Mouse (Mus musculus) forebrain, embryonic 16.5 days (tissue): ENCODE measurements around the gene Slc22a17. TPM values are rescaled to one million over a fixed set of nuclear protein-coding genes. Genes with fewer than 3 reads are reported as not detected.
A peak's percentile ranks its signal among the peaks of the same experiment; 100 is the strongest.

Experiments used
- microRNA counts: library from miRNA; unstranded; fragments of <30 nt; microRNA quantifications from one replicate; lab custom pipeline; 2016
- microRNA-seq: library from miRNA; unstranded; fragments of <30 nt; microRNA quantifications from one replicate; pipeline ENCODE4, GENCODE M21; 2017
- polyA plus RNA-seq: library from polyadenylated mRNA; unstranded; fragments of >200 nt; fragmentation: Nextera tagmentation; extraction: Ambion mirVana; gene quantifications from 2 replicates; pipeline ENCODE4 v1.2.1, GENCODE M21; 2015

Slc22a17 gene
- polyA plus RNA-seq, 1 experiment from 2014 or later = 185 TPM

MicroRNA genes within 50 kb of the gene (microRNA counts, 519-probe panel; counts per million panel counts)
- 2,206 counts per million, percentile 45 among the panel's probes with 10 or more counts for microRNA mmu-miR-208a (lab: Ali Mortazavi, UCI)

Small RNA genes lying within 50 kb of the gene (microRNA-seq; reads per million reads assigned to microRNA genes)
- 2.7 reads per million, percentile 9 among the genes with 10 or more reads in this experiment for gene Mir208a

Other genes starting within 250 kb of the Slc22a17 start
- gene 1700123O20Rik, start 226.9 kb downstream of the Slc22a17 start, polyA plus RNA-seq = 72.8 and 76.3 TPM in 2 replicates
- gene Acin1, start 226.2 kb downstream of the Slc22a17 start, polyA plus RNA-seq = 141 and 150 TPM in 2 replicates
- gene Gm29776, start 214.3 kb downstream of the Slc22a17 start, polyA plus RNA-seq = 0.14 and 0.16 TPM in 2 replicates
- not detected in 2 replicates for gene Cebpe, start 201.0 kb downstream of the Slc22a17 start, polyA plus RNA-seq
- gene Slc7a8, start 131.2 kb downstream of the Slc22a17 start, polyA plus RNA-seq = 8.7 and 8.9 TPM in 2 replicates
- not detected in 2 replicates for gene Rnf212b, start 99.0 kb downstream of the Slc22a17 start, polyA plus RNA-seq
- 12.1 and 13.4 TPM in 2 replicates for gene Homez, start 42.2 kb downstream of the Slc22a17 start, polyA plus RNA-seq
- gene Ppp1r3e, start 35.6 kb downstream of the Slc22a17 start, polyA plus RNA-seq = 1.7 and 2.6 TPM in 2 replicates
- 3.5 TPM in 2 replicates for gene Bcl2l2, start 29.8 kb downstream of the Slc22a17 start, polyA plus RNA-seq
- gene Gm20521, start 29.7 kb downstream of the Slc22a17 start, polyA plus RNA-seq = not detected in 2 replicates
- 122 and 150 TPM in 2 replicates for gene Pabpn1, start 20.6 kb downstream of the Slc22a17 start, polyA plus RNA-seq
- 24.2 and 28.7 TPM in 2 replicates for gene Efs, start 13.0 kb upstream of the Slc22a17 start, polyA plus RNA-seq
- 0.46 and 0.53 TPM in 2 replicates for gene Il25, start 19.6 kb upstream of the Slc22a17 start, polyA plus RNA-seq
- gene Cmtm5, start 23.1 kb upstream of the Slc22a17 start, polyA plus RNA-seq = 3.7 and 4.0 TPM in 2 replicates
- gene Myh6, start 53.8 kb upstream of the Slc22a17 start, polyA plus RNA-seq = 0.65 and 0.99 TPM in 2 replicates
- gene Gm17428, start 63.8 kb upstream of the Slc22a17 start, polyA plus RNA-seq = not detected in 2 replicates
- gene Myh7, start 81.5 kb upstream of the Slc22a17 start, polyA plus RNA-seq = 6.9 and 7.4 TPM in 2 replicates
- 58.8 and 61.2 TPM in 2 replicates for gene Ngdn, start 102.3 kb upstream of the Slc22a17 start, polyA plus RNA-seq
- gene Zfhx2, start 179.2 kb upstream of the Slc22a17 start, polyA plus RNA-seq = 21.5 and 32.9 TPM in 2 replicates
- gene Thtpa, start 181.7 kb upstream of the Slc22a17 start, polyA plus RNA-seq = 55.2 and 56.6 TPM in 2 replicates
- gene Ap1g2, start 193.5 kb upstream of the Slc22a17 start, polyA plus RNA-seq = 13.3 and 16.5 TPM in 2 replicates
- gene Jph4, start 203.8 kb upstream of the Slc22a17 start, polyA plus RNA-seq = 33.6 and 45.1 TPM in 2 replicates